Mouse (Mus musculus): ENCODE results near the gene Sort1. TPM values are rescaled to one million over a fixed set of nuclear protein-coding genes. Genes with fewer than 3 reads are reported as not detected.

Gene Sort1
- total RNA-seq, 2 experiments from 2014 or later = 373 to 382 TPM

Other genes starting within 250 kb of the Sort1 start
- 10 to 100 TPM; 12.3 to 13.2 TPM for gene Gstm4, start 239.2 kb upstream of the Sort1 start, total RNA-seq (2021)
- 10 to 100 TPM; 68.7 to 73.6 TPM for gene Ampd2, start 197.4 kb upstream of the Sort1 start, total RNA-seq (2021)
- not detected for gene Gnat2, start 191.3 kb upstream of the Sort1 start, total RNA-seq (2021)
- gene Gnai3, start 137.9 kb upstream of the Sort1 start, total RNA-seq (2021) = 10 to 100 TPM; 28.2 to 28.7 TPM
- 10 to 100 TPM; 14.8 to 15.1 TPM for gene Gpr61, start 129.2 kb upstream of the Sort1 start, total RNA-seq (2021)
- 10 to 100 TPM; 71.6 to 76.8 TPM for gene Amigo1, start 97.7 kb upstream of the Sort1 start, total RNA-seq (2021)
- gene Cyb561d1, start 82.9 kb upstream of the Sort1 start, total RNA-seq (2021) = 10 to 100 TPM; 17.4 TPM
- 10 to 100 TPM; 23.5 to 24.8 TPM for gene Atxn7l2, start 73.1 kb upstream of the Sort1 start, total RNA-seq (2021)
- 1 to 10 TPM; 2.8 to 3.2 TPM for gene Sypl2, start 57.4 kb upstream of the Sort1 start, total RNA-seq (2021)
- gene Psma5, start 27.2 kb upstream of the Sort1 start, total RNA-seq (2021) = 10 to 100 TPM; 67.2 to 69.9 TPM
- gene Mybphl, start 80.8 kb downstream of the Sort1 start, total RNA-seq (2021) = under 1 TPM; 0.86 to 0.99 TPM
- 10 to 100 TPM; 23.2 to 25.0 TPM for gene Psrc1, start 99.8 kb downstream of the Sort1 start, total RNA-seq (2021)
- 100 to 1,000 TPM; 172 to 173 TPM for gene Celsr2, start 131.5 kb downstream of the Sort1 start, total RNA-seq (2021)
- gene Sars, start 161.1 kb downstream of the Sort1 start, total RNA-seq (2021) = 100 to 1,000 TPM; 205 to 221 TPM

All from layer of hippocampus, adult 18-20 months (tissue).